Mouse (Mus musculus) heart, adult 2 months (tissue): ENCODE data around the gene Nfatc3.

Experiments used
- CTCF ChIP-seq: fragments of 200-600 bp; IDR thresholded peaks from 2 replicates; pipeline ENCODE4 v1.8.1; 2022; ENCODE audit warnings: antibody characterized with exemption, mild to moderate bottlenecking, moderate library complexity
- EP300 ChIP-seq: fragments of 200-500 bp; IDR thresholded peaks from 2 replicates; pipeline ENCODE4 v1.6.1; 2011; ENCODE audit warnings: low read depth, low read length, control low read depth; ENCODE audit not compliant: insufficient read depth

- no peak for TF ChIP-seq EP300
- TF ChIP-seq CTCF: peak; percentile 6; the same call in 1 of the 2 replicates
Measured at GRCm38 (mm10) chr8:106059613-106060371, 1.2 kb downstream of the Nfatc3 start.
